23 mouse cellular contexts compared by ENCODE assay signal in the genomic region with DNA sequence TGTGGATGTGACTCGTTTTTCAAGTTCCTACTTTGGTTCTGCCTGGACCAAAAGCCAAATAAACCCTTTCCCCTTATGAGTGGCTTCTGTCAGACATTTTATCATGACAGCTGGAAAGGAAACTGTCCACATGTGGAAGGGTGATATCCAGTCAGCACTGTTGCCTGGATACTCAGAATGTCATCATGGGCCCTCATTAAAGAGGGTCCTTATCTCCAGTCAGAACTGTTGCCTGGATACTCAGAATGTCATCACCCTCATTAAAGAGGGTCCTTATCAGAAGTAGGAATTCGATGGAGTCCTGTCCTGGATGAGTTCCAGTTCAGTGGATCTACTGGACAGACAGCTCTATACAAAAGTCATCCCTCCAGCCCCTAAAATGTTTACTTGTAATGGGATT. TPM values are rescaled to one million over a fixed set of nuclear protein-coding genes. Genes with fewer than 3 reads are reported as not detected.
"Had no signal": no experiment of that assay in that cellular context is flagged by ENCODE, and none has a peak within 500 bp of the region (broad histone marks: within the 10 kb centered on the region; RNA-seq: fewer than 3 reads in every experiment).

No protein-coding gene starts in this region.

- H3K4me3 ChIP-seq: lung, embryonic 15.5 days; midbrain, embryonic 10.5 days; midbrain, embryonic 12.5 days; myocyte; neural tube, embryonic 13.5 days; neural tube, embryonic 15.5 days had no signal

- H3K4me2 ChIP-seq: lung, embryonic 15.5 days; midbrain, embryonic 12.5 days; neural tube, embryonic 13.5 days; neural tube, embryonic 15.5 days had no signal

- H3K9me3 ChIP-seq: lung, embryonic 15.5 days; midbrain, embryonic 10.5 days; midbrain, embryonic 12.5 days; neural tube, embryonic 13.5 days had no signal

- DNase-seq: lung, adult 18-20 months; lung, postnatal 10 days; lung, postnatal 4 days; midbrain, embryonic 14.5 days; retina, postnatal 1 day; right cerebral cortex, adult 18-20 months; right cerebral cortex, postnatal 25 days; right cerebral cortex, postnatal 4 days; spleen, adult 18-20 months; thymus, adult 18-20 months; thymus, postnatal 14 days; thymus, postnatal 36 days had no signal

- H3K27me3 ChIP-seq: lung, embryonic 15.5 days; midbrain, embryonic 12.5 days; neural tube, embryonic 13.5 days; neural tube, embryonic 15.5 days had no signal

- H3K36me3 ChIP-seq: lung, embryonic 15.5 days; midbrain, embryonic 10.5 days; midbrain, embryonic 12.5 days; neural tube, embryonic 13.5 days; neural tube, embryonic 15.5 days had no signal

- H3K9ac ChIP-seq: lung, embryonic 15.5 days; midbrain, embryonic 12.5 days; neural tube, embryonic 13.5 days; neural tube, embryonic 15.5 days had no signal

- ATAC-seq: midbrain, embryonic 16.5 days had no signal

- H3K4me1 ChIP-seq: lung, embryonic 15.5 days; midbrain, embryonic 10.5 days; midbrain, embryonic 12.5 days; neural tube, embryonic 13.5 days; neural tube, embryonic 15.5 days had no signal

- H3K27ac ChIP-seq: lung, embryonic 15.5 days; midbrain, embryonic 10.5 days; midbrain, embryonic 12.5 days; neural tube, embryonic 13.5 days; neural tube, embryonic 15.5 days had no signal

RNA-seq across cellular contexts. Expression of gene Rgsl1, which starts 29.7 kb away (rescaled TPM):
- total RNA-seq: megakaryocyte, adult 5-6 weeks; megakaryocyte-erythroid progenitor cell, adult 5-6 weeks had no signal
- polyA plus RNA-seq: lung, embryonic 15.5 days; midbrain, embryonic 10.5 days; midbrain, embryonic 12.5 days; myocyte; neural tube, embryonic 11.5 days; small intestine, adult 2 months had no signal

RNA-seq across cellular contexts. Expression of gene Teddm1b, which starts 59.9 kb away (rescaled TPM):
- total RNA-seq: megakaryocyte-erythroid progenitor cell, adult 5-6 weeks had no signal
- polyA plus RNA-seq: small intestine, adult 2 months had no signal
